Mouse (Mus musculus) liver, postnatal 0 days (tissue): ENCODE data around the gene 1700025G04Rik. TPM values are rescaled to one million over a fixed set of nuclear protein-coding genes. Genes with fewer than 3 reads are reported as not detected.

ENCODE experiments used
- ATAC-seq: fragments of 200-750 bp; cut with Nextera tagmentation; 2 replicates; pipeline ENCODE4 v1.8.0; 2017; ENCODE audit warnings: mild to moderate bottlenecking, moderate library complexity
- DNase-seq: peaks from one replicate; pipeline ENCODE4 v3.0.0-alpha.2; 2016
- H3K27ac ChIP-seq: fragments of 300-500 bp; sonication (generic); 2 replicates; pipeline ENCODE4 v1.5.1; 2014; ENCODE audit warnings: antibody characterized with exemption, moderate library complexity, mild to moderate bottlenecking, low read depth
- H3K27me3 ChIP-seq: fragments of 300-500 bp; sonication (generic); 2 replicates; pipeline ENCODE4 v1.6.1; 2014; ENCODE audit warnings: low read length, control low read depth, mixed read lengths; ENCODE audit not compliant: insufficient read depth
- H3K36me3 ChIP-seq: fragments of 300-500 bp; sonication (generic); replicated peaks from 2 replicates; pipeline ENCODE4 v1.6.1; 2014; ENCODE audit warnings: mild to moderate bottlenecking, control low read depth, low read length, moderate library complexity, mixed read lengths; ENCODE audit not compliant: insufficient read depth
- H3K4me1 ChIP-seq: fragments of 300-500 bp; sonication (generic); 2 replicates; pipeline ENCODE4 v1.6.1; 2014; ENCODE audit warnings: antibody characterized with exemption, mild to moderate bottlenecking, control low read depth; ENCODE audit not compliant: insufficient read depth
- H3K4me2 ChIP-seq: fragments of 300-500 bp; sonication (generic); 2 replicates; pipeline ENCODE4 v1.6.1; 2014; ENCODE audit warnings: low read depth, mild to moderate bottlenecking, low read length, moderate library complexity, mixed read lengths
- H3K4me3 ChIP-seq: fragments of 300-500 bp; sonication (generic); 2 replicates; pipeline ENCODE4 v1.5.1; 2014; ENCODE audit warnings: low read depth, low read length
- H3K9ac ChIP-seq: fragments of 300-500 bp; sonication (generic); replicated peaks from 2 replicates; pipeline ENCODE4 v1.6.1; 2014; ENCODE audit warnings: mild to moderate bottlenecking, moderate library complexity
- H3K9me3 ChIP-seq: fragments of 300-500 bp; sonication (generic); 2 replicates; pipeline ENCODE4 v1.6.1; 2016; ENCODE audit warnings: mild to moderate bottlenecking, control low read depth, low read length, mixed read lengths
- CTCF ChIP-seq: sonication (generic); IDR thresholded peaks from 2 replicates; pipeline ENCODE4 v1.5.1; 2016; ENCODE audit warnings: antibody characterized with exemption, low read depth
- EP300 ChIP-seq: IDR thresholded peaks from 2 replicates; pipeline ENCODE4 v1.6.1; 2016; ENCODE audit warnings: antibody characterized with exemption, low read depth, mild to moderate bottlenecking
- WGBS: fragments of 180-500 bp; shearing (Covaris S2); extraction: QIAGEN DNeasy Blood & Tissue Kit; methylation state at CpG from one replicate; pipeline ENCODE4 v1.1.7; 2014; ENCODE audit not compliant: insufficient replicate concordance; 5-methylcytosine and 5-hydroxymethylcytosine counted together
- polyA plus RNA-seq: library from polyadenylated mRNA; unstranded; fragments of >200 nt; fragmentation: Nextera tagmentation; extraction: Ambion mirVana; gene quantifications from 2 replicates; pipeline ENCODE4 v1.2.1, GENCODE M21; 2015

1700025G04Rik gene
- polyA plus RNA-seq, 1 experiment from 2014 or later: 3.0 TPM

GRCm38 (mm10) chr1:152032144-152032543 lies 57.8 kb downstream of the 1700025G04Rik start:
- no peak for ATAC-seq
- no peak for DNase-seq

GRCm38 (mm10) chr1:152030546-152030945 lies 59.4 kb downstream of the 1700025G04Rik start:
- WGBS: 64% methylated on average over 6 of the region's 6 CpGs
- Histone ChIP-seq H3K9ac (no peak overlapping the region), H3K27ac (no peak overlapping the region), H3K36me3 (no peaks in the 10 kb centered on the region), H3K4me3 (no peak overlapping the region), H3K4me1 (no peaks in the 10 kb centered on the region), H3K9me3 (no peaks in the 10 kb centered on the region), H3K4me2 (no peak overlapping the region), H3K27me3 (no peaks in the 10 kb centered on the region)
- DNase-seq: no peak
- no peak for ATAC-seq
- TF ChIP-seq EP300 (no peak), CTCF (no peak)

More at GRCm38 (mm10) chr1:152032144-152032543, 57.8 kb downstream of the 1700025G04Rik start:
- no peak overlapping the region for H3K9ac ChIP-seq
- H3K9me3 ChIP-seq: no peaks in the 10 kb centered on the region
- no peaks in the 10 kb centered on the region for H3K4me1 ChIP-seq
- H3K27me3 ChIP-seq: no peaks in the 10 kb centered on the region
- H3K36me3 ChIP-seq: no peaks in the 10 kb centered on the region
- H3K4me3 ChIP-seq: no peak overlapping the region
- 86% methylated on average over 5 of the region's 5 CpGs for whole genome bisulfite sequencing
- H3K4me2 ChIP-seq: no peak overlapping the region
- H3K27ac ChIP-seq: no peak overlapping the region
- no peak for TF ChIP-seq CTCF
- TF ChIP-seq EP300: no peak

GRCm38 (mm10) chr1:152028718-152029117 lies 61.2 kb downstream of the 1700025G04Rik start:
- H3K36me3 ChIP-seq: no peaks in the 10 kb centered on the region
- 79% methylated on average over 4 of the region's 4 CpGs for WGBS
- H3K9ac ChIP-seq: no peak overlapping the region
- TF ChIP-seq CTCF: no peak
- TF ChIP-seq EP300: no peak
- no peak overlapping the region for H3K4me2 ChIP-seq
- no peaks in the 10 kb centered on the region for H3K4me1 ChIP-seq
- no peak overlapping the region for H3K27ac ChIP-seq
- DNase-seq (no peak), ATAC-seq (no peak)
- H3K9me3 ChIP-seq: no peaks in the 10 kb centered on the region
- no peaks in the 10 kb centered on the region for H3K27me3 ChIP-seq
- no peak overlapping the region for H3K4me3 ChIP-seq

- no peak overlapping the region for H3K4me3 ChIP-seq
- H3K4me2 ChIP-seq: no peak overlapping the region
- no peaks in the 10 kb centered on the region for H3K36me3 ChIP-seq
- H3K27me3 ChIP-seq: no peaks in the 10 kb centered on the region
- TF ChIP-seq CTCF: no peak
- TF ChIP-seq EP300: no peak
- ATAC-seq: no peak
- no peaks in the 10 kb centered on the region for H3K4me1 ChIP-seq
- H3K9me3 ChIP-seq: no peaks in the 10 kb centered on the region
- 77% methylated on average over 4 of the region's 4 CpGs for WGBS
- H3K27ac ChIP-seq: no peak overlapping the region
- no peak overlapping the region for H3K9ac ChIP-seq
- no peak for DNase-seq
These were observed 63.2 kb downstream of the 1700025G04Rik start for GRCm38 (mm10) chr1:152026762-152027161.

GRCm38 (mm10) chr1:152025308-152025707 lies 64.6 kb downstream of the 1700025G04Rik start:
- no peak for DNase-seq
- Histone ChIP-seq H3K27me3 (no peaks in the 10 kb centered on the region), H3K4me1 (no peaks in the 10 kb centered on the region), H3K9ac (no peak overlapping the region), H3K36me3 (no peaks in the 10 kb centered on the region), H3K4me3 (no peak overlapping the region), H3K9me3 (no peaks in the 10 kb centered on the region), H3K4me2 (no peak overlapping the region), H3K27ac (no peak overlapping the region)
- ATAC-seq: peak; percentile 56; the same call in 1 of the 2 replicates
- WGBS: 66% methylated on average over 4 of the region's 4 CpGs
- TF ChIP-seq CTCF (no peak), EP300 (no peak)

GRCm38 (mm10) chr1:152024019-152024787 lies 65.7 kb downstream of the 1700025G04Rik start:
- H3K9me3 ChIP-seq: no peaks in the 10 kb centered on the region
- ATAC-seq (peak; percentile 68), DNase-seq (peak; percentile 49)
- WGBS: 68% methylated on average over 18 of the region's 18 CpGs
- no peak overlapping the region for H3K4me3 ChIP-seq
- TF ChIP-seq EP300 (no peak), CTCF (no peak)
- H3K4me2 ChIP-seq: no peak overlapping the region
- 0 out of 2 replicates have a peak overlapping the region, but pooled peaks have one; percentile 48 for H3K27ac ChIP-seq
- no peaks in the 10 kb centered on the region for H3K27me3 ChIP-seq
- no peak overlapping the region for H3K9ac ChIP-seq
- no peaks in the 10 kb centered on the region for H3K36me3 ChIP-seq
- peaks cover 4% of the 10 kb centered on the region; the same call in 1 of the 2 replicates for H3K4me1 ChIP-seq
